Mouse (Mus musculus): ENCODE measurements around the gene Ncmap. TPM values are rescaled to one million over a fixed set of nuclear protein-coding genes. Genes with fewer than 3 reads are reported as not detected.
A peak's percentile ranks its signal among the peaks of the same experiment; 100 is the strongest.

The Ncmap gene
- 0.71 and 0.83 TPM in 2 replicates for polyA plus RNA-seq (2015; fragmentation: Nextera tagmentation; extraction: Ambion mirVana)

DNA sequence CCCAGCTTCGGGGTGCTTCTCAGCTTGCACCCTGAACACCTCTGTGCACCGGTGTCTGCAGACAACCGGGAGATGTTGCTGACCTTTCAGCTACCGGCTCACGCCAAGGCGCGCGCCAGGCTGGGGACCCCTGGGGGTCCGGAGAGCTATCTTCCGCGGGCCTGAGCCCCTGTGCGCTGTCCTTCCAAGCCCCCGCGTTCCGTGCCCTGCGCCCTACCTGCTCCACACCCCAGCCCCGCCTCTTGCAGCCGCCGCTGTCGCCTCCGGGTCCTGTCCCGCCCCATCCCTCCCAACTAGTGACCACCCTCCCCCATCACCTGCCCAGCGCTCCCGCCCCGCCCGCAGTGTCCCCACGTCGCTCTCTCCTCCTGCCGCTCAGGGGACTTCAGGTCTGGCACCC is at the start of gene Ncmap:
Ncmap (minus strand) TSS at position 237 of the 400 bp plus-strand sequence.
- no peaks in the 10 kb centered on the region for H3K36me3 ChIP-seq (ENCODE audit: control insufficient read depth, insufficient read depth, low read length)
- H3K4me3 ChIP-seq (ENCODE audit: low read depth, low read length): peak within 1 kb of the TSS; percentile 32
- no peak for ATAC-seq
- H3K27me3 ChIP-seq (ENCODE audit: control insufficient read depth, insufficient read depth, low read depth, low read length): peaks cover 30% of the 10 kb centered on the region
- no peaks in the 10 kb centered on the region for H3K9me3 ChIP-seq (replicated peaks; ENCODE audit: control insufficient read depth, low read length, poor library complexity, severe bottlenecking)
- peaks cover 2% of the 10 kb centered on the region; the same call in 1 of the 2 replicates for H3K4me1 ChIP-seq (ENCODE audit: control insufficient read depth, insufficient read depth, low read length)
- no peak within 1 kb of the TSS for H3K27ac ChIP-seq (ENCODE audit: low read length)
- WGBS: under 1% methylated on average over 28 of the region's 29 CpGs
- peak within 1 kb of the TSS; percentile 56 for H3K4me2 ChIP-seq (ENCODE audit: low read length)
- peak within 1 kb of the TSS; percentile 49 for H3K9ac ChIP-seq (ENCODE audit: low read depth, low read length)

GRCm38 (mm10) chr4:135442473-135442872 is 44.4 kb upstream of the Ncmap start:
- 78% methylated on average over 5 of the region's 5 CpGs for WGBS
- Histone ChIP-seq H3K4me1 (ENCODE audit: control insufficient read depth, insufficient read depth, low read length) (no peaks in the 10 kb centered on the region), H3K36me3 (ENCODE audit: control insufficient read depth, insufficient read depth, low read length) (no peaks in the 10 kb centered on the region), H3K27ac (ENCODE audit: low read length) (no peak overlapping the region), H3K27me3 (ENCODE audit: control insufficient read depth, insufficient read depth, low read depth, low read length) (no peaks in the 10 kb centered on the region), H3K9me3 (replicated peaks; ENCODE audit: control insufficient read depth, low read length, poor library complexity, severe bottlenecking) (no peaks in the 10 kb centered on the region), H3K4me2 (ENCODE audit: low read length) (no peak overlapping the region), H3K4me3 (ENCODE audit: low read depth, low read length) (no peak overlapping the region), H3K9ac (ENCODE audit: low read depth, low read length) (no peak overlapping the region)
- ATAC-seq: no peak

GRCm38 (mm10) chr4:135439904-135440522 is 42.0 kb upstream of the Ncmap start:
- Histone ChIP-seq H3K4me1 (ENCODE audit: control insufficient read depth, insufficient read depth, low read length) (no peaks in the 10 kb centered on the region), H3K36me3 (ENCODE audit: control insufficient read depth, insufficient read depth, low read length) (no peaks in the 10 kb centered on the region), H3K27ac (ENCODE audit: low read length) (no peak overlapping the region), H3K4me3 (ENCODE audit: low read depth, low read length) (no peak overlapping the region), H3K9ac (ENCODE audit: low read depth, low read length) (no peak overlapping the region), H3K4me2 (ENCODE audit: low read length) (no peak overlapping the region), H3K27me3 (ENCODE audit: control insufficient read depth, insufficient read depth, low read depth, low read length) (no peaks in the 10 kb centered on the region), H3K9me3 (replicated peaks; ENCODE audit: control insufficient read depth, low read length, poor library complexity, severe bottlenecking) (no peaks in the 10 kb centered on the region)
- WGBS: 64% methylated on average over 9 of the region's 9 CpGs
- ATAC-seq: no peak

- Histone ChIP-seq H3K9ac (ENCODE audit: low read depth, low read length) (no peak overlapping the region), H3K9me3 (replicated peaks; ENCODE audit: control insufficient read depth, low read length, poor library complexity, severe bottlenecking) (no peaks in the 10 kb centered on the region), H3K4me3 (ENCODE audit: low read depth, low read length) (no peak overlapping the region), H3K4me1 (ENCODE audit: control insufficient read depth, insufficient read depth, low read length) (peaks cover 6% of the 10 kb centered on the region; the same call in 1 of the 2 replicates), H3K27ac (ENCODE audit: low read length) (no peak overlapping the region), H3K36me3 (ENCODE audit: control insufficient read depth, insufficient read depth, low read length) (no peaks in the 10 kb centered on the region), H3K4me2 (ENCODE audit: low read length) (0 out of 2 replicates have a peak overlapping the region, but pooled peaks have one; percentile 21), H3K27me3 (ENCODE audit: control insufficient read depth, insufficient read depth, low read depth, low read length) (no peaks in the 10 kb centered on the region)
- no peak for ATAC-seq
- 4% methylated on average over 15 of the region's 15 CpGs for WGBS
These were observed 41.2 kb upstream of the Ncmap start for GRCm38 (mm10) chr4:135439188-135439647.

DNA sequence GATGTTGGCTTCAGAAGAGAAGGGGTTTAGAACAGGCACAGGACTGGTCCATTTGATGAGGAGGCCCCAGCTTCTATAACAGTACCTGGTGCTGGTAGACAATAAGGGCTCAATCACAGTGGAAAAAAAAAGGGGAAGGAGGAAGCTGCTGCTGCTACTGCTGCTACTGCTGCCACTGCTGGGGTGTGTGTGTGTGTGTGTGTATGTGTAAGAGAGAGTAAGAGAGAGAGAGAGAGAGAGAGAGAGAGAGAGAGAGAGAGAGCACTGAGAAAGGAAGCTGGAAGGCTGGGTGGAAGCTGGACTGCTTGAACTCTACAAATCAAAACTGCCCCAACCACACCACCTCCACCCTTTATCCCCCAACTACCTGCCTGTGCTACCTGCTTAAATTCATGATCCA is 39.9 kb upstream of the Ncmap start:
- H3K36me3 ChIP-seq (ENCODE audit: control insufficient read depth, insufficient read depth, low read length): no peaks in the 10 kb centered on the region
- no peaks in the 10 kb centered on the region for H3K27me3 ChIP-seq (ENCODE audit: control insufficient read depth, insufficient read depth, low read depth, low read length)
- ATAC-seq: no peak
- no peak overlapping the region for H3K27ac ChIP-seq (ENCODE audit: low read length)
- no peak overlapping the region for H3K9ac ChIP-seq (ENCODE audit: low read depth, low read length)
- H3K9me3 ChIP-seq (replicated peaks; ENCODE audit: control insufficient read depth, low read length, poor library complexity, severe bottlenecking): no peaks in the 10 kb centered on the region
- no peak overlapping the region for H3K4me3 ChIP-seq (ENCODE audit: low read depth, low read length)
- peaks cover 7% of the 10 kb centered on the region; the same call in 1 of the 2 replicates for H3K4me1 ChIP-seq (ENCODE audit: control insufficient read depth, insufficient read depth, low read length)
- H3K4me2 ChIP-seq (ENCODE audit: low read length): no peak overlapping the region

DNA sequence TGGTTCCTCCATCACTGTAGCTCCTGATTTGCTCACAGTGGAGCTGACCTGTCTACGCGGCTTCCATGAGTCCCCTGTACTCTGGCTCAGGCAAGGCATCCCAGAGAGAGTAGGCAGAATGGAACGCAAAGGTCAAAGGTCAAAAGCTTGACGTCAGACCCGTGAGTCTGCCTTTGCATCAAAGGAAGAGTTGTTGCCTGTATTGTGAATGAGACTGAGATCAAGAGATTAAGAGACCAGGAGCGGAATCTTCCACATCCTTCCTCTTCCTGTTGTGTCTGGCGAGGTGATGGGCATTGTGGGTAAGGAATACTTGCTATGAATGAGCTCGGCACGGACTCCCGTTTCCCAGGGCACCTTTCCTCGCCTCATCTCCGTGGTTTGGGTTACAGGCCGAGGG is 38.3 kb upstream of the Ncmap start:
- Histone ChIP-seq H3K4me3 (ENCODE audit: low read depth, low read length) (no peak overlapping the region), H3K27ac (ENCODE audit: low read length) (no peak overlapping the region), H3K4me2 (ENCODE audit: low read length) (no peak overlapping the region), H3K27me3 (ENCODE audit: control insufficient read depth, insufficient read depth, low read depth, low read length) (no peaks in the 10 kb centered on the region), H3K36me3 (ENCODE audit: control insufficient read depth, insufficient read depth, low read length) (no peaks in the 10 kb centered on the region), H3K4me1 (ENCODE audit: control insufficient read depth, insufficient read depth, low read length) (peaks cover 15% of the 10 kb centered on the region; the same call in 1 of the 2 replicates), H3K9ac (ENCODE audit: low read depth, low read length) (no peak overlapping the region), H3K9me3 (replicated peaks; ENCODE audit: control insufficient read depth, low read length, poor library complexity, severe bottlenecking) (no peaks in the 10 kb centered on the region)
- 56% methylated on average over 13 of the region's 13 CpGs for WGBS
- no peak for ATAC-seq

GRCm38 (mm10) chr4:135434395-135434789 is 36.4 kb upstream of the Ncmap start:
- Histone ChIP-seq H3K36me3 (ENCODE audit: control insufficient read depth, insufficient read depth, low read length) (no peaks in the 10 kb centered on the region), H3K4me3 (ENCODE audit: low read depth, low read length) (peak overlapping the region; percentile 73), H3K27ac (ENCODE audit: low read length) (peak overlapping the region; percentile 81), H3K4me1 (ENCODE audit: control insufficient read depth, insufficient read depth, low read length) (peaks cover 15% of the 10 kb centered on the region; the same call in 1 of the 2 replicates), H3K9ac (ENCODE audit: low read depth, low read length) (peak overlapping the region; percentile 86), H3K4me2 (ENCODE audit: low read length) (peak overlapping the region; percentile 78), H3K9me3 (replicated peaks; ENCODE audit: control insufficient read depth, low read length, poor library complexity, severe bottlenecking) (no peaks in the 10 kb centered on the region), H3K27me3 (ENCODE audit: control insufficient read depth, insufficient read depth, low read depth, low read length) (no peaks in the 10 kb centered on the region)
- 20% methylated on average over 11 of the region's 11 CpGs for WGBS
- peak; percentile 59 for ATAC-seq

GRCm38 (mm10) chr4:135433443-135434394 is 35.7 kb upstream of the Ncmap start, which contains the start of gene Rcan3:
Gene Rcan3, minus strand, starts transcription at chr4:135433853.
- H3K36me3 ChIP-seq (ENCODE audit: control insufficient read depth, insufficient read depth, low read length): no peaks in the 10 kb centered on the region
- H3K4me2 ChIP-seq (ENCODE audit: low read length): peak within 1 kb of the TSS; percentile 78
- no peaks in the 10 kb centered on the region for H3K27me3 ChIP-seq (ENCODE audit: control insufficient read depth, insufficient read depth, low read depth, low read length)
- H3K9ac ChIP-seq (ENCODE audit: low read depth, low read length): peak within 1 kb of the TSS; percentile 86
- under 1% methylated on average over 66 of the region's 79 CpGs for WGBS
- H3K27ac ChIP-seq (ENCODE audit: low read length): peak within 1 kb of the TSS; percentile 81
- H3K4me3 ChIP-seq (ENCODE audit: low read depth, low read length): peak within 1 kb of the TSS; percentile 73
- no peaks in the 10 kb centered on the region for H3K9me3 ChIP-seq (replicated peaks; ENCODE audit: control insufficient read depth, low read length, poor library complexity, severe bottlenecking)
- ATAC-seq: peak; percentile 79
- peaks cover 15% of the 10 kb centered on the region; the same call in 1 of the 2 replicates for H3K4me1 ChIP-seq (ENCODE audit: control insufficient read depth, insufficient read depth, low read length)

Data from midbrain, embryonic 16.5 days (tissue).